Mouse (Mus musculus) embryo, embryonic 10.5 days (tissue): ENCODE measurements at regions not wholly inside any gene's neighbourhood (a gene's known extent, or its start where the extent isn't known, plus 50 kb on each side); places are given as distances from the start of the nearest gene placed in this dataset.
A peak's percentile ranks its signal among the peaks of the same experiment; 100 is the strongest.
"Not testable (repeated sequence)": the region's sequence is repeated elsewhere in the genome, so short reads cannot be mapped to it uniquely, and the experiment has no call there.

Experiments
- DNase-seq: peaks from one replicate; pipeline ENCODE4 v3.0.0-alpha.2; 2015; ENCODE audit warnings: low spot score

GRCm38 (mm10) chr10:38704762-38705130 is 116.8 kb downstream of the Rfpl4b start:
- not testable (repeated sequence) for DNase-seq

GRCm38 (mm10) chr10:38703954-38704761 is 117.4 kb downstream of the Rfpl4b start:
- peak; percentile 47 for DNase-seq

GRCm38 (mm10) chr10:38677453-38677852 is 144.1 kb downstream of the Rfpl4b start:
- no peak for DNase-seq

GRCm38 (mm10) chr10:38668610-38669009 is 153.0 kb downstream of the Rfpl4b start:
- DNase-seq = no peak

- DNase-seq = no peak
These were observed 153.7 kb downstream of the Rfpl4b start for GRCm38 (mm10) chr10:38667841-38668240.

- DNase-seq = no peak
These were observed 185.9 kb downstream of the Rfpl4b start for GRCm38 (mm10) chr10:38635695-38636094.

- DNase-seq = no peak
These were observed 191.6 kb downstream of the Rfpl4b start for GRCm38 (mm10) chr10:38629907-38630505.

- no peak for DNase-seq
These were observed 198.2 kb downstream of the Rfpl4b start for GRCm38 (mm10) chr10:38623399-38623798.

GRCm38 (mm10) chr10:38609606-38610510 is 211.7 kb downstream of the Rfpl4b start:
- DNase-seq = no peak

- DNase-seq = no peak
These were observed 235.5 kb downstream of the Rfpl4b start for GRCm38 (mm10) chr10:38586061-38586460.

GRCm38 (mm10) chr10:38575726-38576125 is 245.9 kb downstream of the Rfpl4b start:
- DNase-seq = no peak

- no peak for DNase-seq
These were observed 247.9 kb downstream of the Rfpl4b start for GRCm38 (mm10) chr10:38573728-38574127.

- no peak for DNase-seq
These were observed 248.4 kb downstream of the Rfpl4b start for GRCm38 (mm10) chr10:38573146-38573545.

- no peak for DNase-seq
These were observed 254.3 kb downstream of the Rfpl4b start for GRCm38 (mm10) chr10:38567270-38567669.

GRCm38 (mm10) chr10:38566361-38566760 is 255.2 kb downstream of the Rfpl4b start:
- DNase-seq = no peak

- peak; percentile 81 for DNase-seq
These were observed 266.5 kb downstream of the Rfpl4b start for GRCm38 (mm10) chr10:38555040-38555439.

GRCm38 (mm10) chr10:38553688-38554680 is 267.6 kb downstream of the Rfpl4b start:
- DNase-seq = peak; percentile 92

GRCm38 (mm10) chr10:38553326-38553687 is 268.3 kb downstream of the Rfpl4b start:
- DNase-seq = no peak

- peak; percentile 51 for DNase-seq
These were observed 269.1 kb downstream of the Rfpl4b start for GRCm38 (mm10) chr10:38552350-38553076.

GRCm38 (mm10) chr10:38540031-38540430 is 281.5 kb downstream of the Rfpl4b start:
- DNase-seq = no peak

- DNase-seq = no peak
These were observed 282.8 kb downstream of the Rfpl4b start for GRCm38 (mm10) chr10:38538766-38539165.
